Mouse (Mus musculus): ENCODE results near the gene Dstyk. TPM values are rescaled to one million over a fixed set of nuclear protein-coding genes. Genes with fewer than 3 reads are reported as not detected.
A peak's percentile ranks its signal among the peaks of the same experiment; 100 is the strongest.

Gene Dstyk
- polyA plus RNA-seq, 1 experiment from 2014 or later = 12.5 TPM

DNA sequence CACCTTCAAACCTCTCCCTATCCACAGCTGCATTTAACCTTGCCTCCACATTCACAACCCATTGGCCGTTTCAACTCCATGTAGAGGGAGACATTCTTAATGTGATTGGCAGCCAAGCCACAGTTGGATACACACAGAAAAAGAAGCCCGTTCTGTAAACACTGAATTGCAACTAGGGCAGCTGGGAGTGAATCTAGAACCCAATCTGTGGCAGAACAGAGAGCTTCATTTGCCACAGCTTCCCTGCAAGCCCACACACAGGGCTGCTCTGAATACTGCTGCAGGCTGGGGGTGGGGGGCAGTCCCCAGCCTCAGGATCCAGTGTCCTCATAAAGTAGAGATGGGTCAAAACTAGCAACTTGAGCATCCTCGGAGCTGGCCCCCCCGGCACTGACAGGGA, 31.1 kb upstream of the Dstyk start:
- Histone ChIP-seq H3K4me2 (ENCODE audit: low read length) (no peak overlapping the region), H3K9me3 (replicated peaks; ENCODE audit: low read length) (no peaks in the 10 kb centered on the region), H3K36me3 (ENCODE audit: insufficient read depth, low read length) (no peaks in the 10 kb centered on the region), H3K9ac (ENCODE audit: low read depth, low read length) (no peak overlapping the region), H3K27me3 (ENCODE audit: insufficient read depth, low read length) (no peaks in the 10 kb centered on the region), H3K27ac (no peak overlapping the region), H3K4me1 (replicated peaks; ENCODE audit: insufficient read depth, low read length) (peaks cover 23% of the 10 kb centered on the region), H3K4me3 (replicated peaks; ENCODE audit: low read depth, low read length) (no peak overlapping the region)
- no peak for TF ChIP-seq CTCF (IDR thresholded peaks at IDR 0.05; ENCODE audit: low read depth)
- 65% methylated on average over 4 of the region's 4 CpGs for WGBS
- DNase-seq (ENCODE audit: low spot score) = no peak
- ATAC-seq (replicated peaks; ENCODE audit: low FRiP score, low read depth) = no peak

GRCm38 (mm10) chr1:132387943-132388342, 29.4 kb upstream of the Dstyk start:
- Histone ChIP-seq H3K9ac (ENCODE audit: low read depth, low read length) (no peak overlapping the region), H3K27me3 (ENCODE audit: insufficient read depth, low read length) (no peaks in the 10 kb centered on the region), H3K27ac (peak overlapping the region; percentile 2; the same call in 1 of the 2 replicates), H3K4me3 (replicated peaks; ENCODE audit: low read depth, low read length) (no peak overlapping the region), H3K9me3 (replicated peaks; ENCODE audit: low read length) (no peaks in the 10 kb centered on the region), H3K4me2 (ENCODE audit: low read length) (peak overlapping the region; percentile 6; the same call in 1 of the 2 replicates), H3K36me3 (ENCODE audit: insufficient read depth, low read length) (no peaks in the 10 kb centered on the region), H3K4me1 (replicated peaks; ENCODE audit: insufficient read depth, low read length) (peaks cover 23% of the 10 kb centered on the region)
- no peak for ATAC-seq (replicated peaks; ENCODE audit: low FRiP score, low read depth)
- TF ChIP-seq CTCF (IDR thresholded peaks at IDR 0.05; ENCODE audit: low read depth) = no peak
- 28% methylated on average over 4 of the region's 4 CpGs for WGBS
- DNase-seq (ENCODE audit: low spot score) = no peak

GRCm38 (mm10) chr1:132388813-132389803, 28.2 kb upstream of the Dstyk start:
- H3K36me3 ChIP-seq (ENCODE audit: insufficient read depth, low read length) = no peaks in the 10 kb centered on the region
- no peak overlapping the region for H3K4me3 ChIP-seq (replicated peaks; ENCODE audit: low read depth, low read length)
- ATAC-seq (replicated peaks; ENCODE audit: low FRiP score, low read depth) (no peak), DNase-seq (ENCODE audit: low spot score) (no peak)
- no peaks in the 10 kb centered on the region for H3K27me3 ChIP-seq (ENCODE audit: insufficient read depth, low read length)
- no peak for TF ChIP-seq CTCF (IDR thresholded peaks at IDR 0.05; ENCODE audit: low read depth)
- H3K27ac ChIP-seq = peak overlapping the region; percentile 6; the same call in 1 of the 2 replicates
- peaks cover 23% of the 10 kb centered on the region for H3K4me1 ChIP-seq (replicated peaks; ENCODE audit: insufficient read depth, low read length)
- H3K9ac ChIP-seq (ENCODE audit: low read depth, low read length) = no peak overlapping the region
- peak overlapping the region; percentile 88 for H3K4me2 ChIP-seq (ENCODE audit: low read length)
- H3K9me3 ChIP-seq (replicated peaks; ENCODE audit: low read length) = no peaks in the 10 kb centered on the region
- 54% methylated on average over 8 of the region's 8 CpGs for WGBS

GRCm38 (mm10) chr1:132389886-132390585, 27.3 kb upstream of the Dstyk start:
- TF ChIP-seq CTCF (IDR thresholded peaks at IDR 0.05; ENCODE audit: low read depth) = peak; percentile 51; the same call in 1 of the 2 replicates
- H3K4me1 ChIP-seq (replicated peaks; ENCODE audit: insufficient read depth, low read length) = peaks cover 22% of the 10 kb centered on the region
- peak overlapping the region; percentile 6; the same call in 1 of the 2 replicates for H3K27ac ChIP-seq
- no peaks in the 10 kb centered on the region for H3K36me3 ChIP-seq (ENCODE audit: insufficient read depth, low read length)
- no peak for ATAC-seq (replicated peaks; ENCODE audit: low FRiP score, low read depth)
- no peak overlapping the region; the same call in 1 of the 2 replicates for H3K9ac ChIP-seq (ENCODE audit: low read depth, low read length)
- H3K4me2 ChIP-seq (ENCODE audit: low read length) = peak overlapping the region; percentile 88
- DNase-seq (ENCODE audit: low spot score) = no peak
- WGBS = 18% methylated on average over 15 of the region's 15 CpGs
- H3K9me3 ChIP-seq (replicated peaks; ENCODE audit: low read length) = no peaks in the 10 kb centered on the region
- H3K4me3 ChIP-seq (replicated peaks; ENCODE audit: low read depth, low read length) = peak overlapping the region; percentile 62
- H3K27me3 ChIP-seq (ENCODE audit: insufficient read depth, low read length) = no peaks in the 10 kb centered on the region

DNA sequence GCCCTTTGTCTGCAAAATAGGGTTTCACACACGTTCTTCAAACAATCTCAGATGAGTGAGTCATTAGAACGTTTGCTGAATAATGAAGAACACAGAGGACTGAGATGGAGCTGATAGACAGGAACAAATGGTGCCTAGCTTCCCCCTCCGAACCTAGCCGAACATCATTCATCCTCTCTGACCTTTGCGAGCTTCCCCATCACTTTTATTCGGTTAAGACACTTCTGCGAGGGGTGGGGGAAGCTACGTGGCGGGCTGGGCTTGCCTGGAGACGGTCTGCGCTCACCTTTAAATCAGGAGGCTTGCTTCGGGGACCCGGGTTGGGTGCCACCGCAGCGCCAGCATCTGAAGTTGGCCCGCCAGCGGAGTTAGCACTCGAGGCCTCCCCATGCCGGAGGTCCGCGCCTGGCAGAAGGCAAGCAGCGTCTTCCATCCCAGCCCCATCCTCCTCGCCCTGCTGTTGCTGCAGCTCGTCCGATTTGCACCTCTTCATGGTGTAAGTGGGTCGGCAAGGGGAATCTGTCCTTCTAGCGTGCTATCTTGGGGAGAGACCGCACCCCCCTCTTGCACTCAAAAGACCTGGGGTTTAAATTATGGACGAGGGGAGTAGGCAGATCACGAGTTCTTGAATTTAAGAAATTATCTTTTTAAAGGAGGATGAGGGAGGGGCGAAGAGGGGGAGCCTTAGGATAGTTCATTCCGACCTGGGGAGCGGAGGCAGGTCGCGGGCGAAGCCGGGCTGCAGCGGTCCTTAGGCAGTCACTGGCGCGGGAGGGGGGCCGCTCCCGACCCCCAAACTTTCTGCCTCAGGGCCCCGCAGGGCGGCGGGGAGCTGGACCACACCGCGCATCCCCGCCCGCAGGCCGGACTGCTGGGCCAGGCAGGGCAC, 26.4 kb upstream of the Dstyk start, which contains the start of gene Tmcc2:
Tmcc2 (minus strand) TSS at position 591 of the 889 bp plus-strand sequence.
- whole genome bisulfite sequencing = under 1% methylated on average over 41 of the region's 50 CpGs
- Histone ChIP-seq H3K27ac (peak within 1 kb of the TSS; percentile 44), H3K9ac (ENCODE audit: low read depth, low read length) (peak within 1 kb of the TSS; percentile 79), H3K36me3 (ENCODE audit: insufficient read depth, low read length) (no peaks in the 10 kb centered on the region), H3K9me3 (replicated peaks; ENCODE audit: low read length) (no peaks in the 10 kb centered on the region), H3K4me3 (replicated peaks; ENCODE audit: low read depth, low read length) (peak within 1 kb of the TSS; percentile 62), H3K4me1 (replicated peaks; ENCODE audit: insufficient read depth, low read length) (peaks cover 14% of the 10 kb centered on the region), H3K27me3 (ENCODE audit: insufficient read depth, low read length) (no peaks in the 10 kb centered on the region), H3K4me2 (ENCODE audit: low read length) (peak within 1 kb of the TSS; percentile 88)
- ATAC-seq (replicated peaks; ENCODE audit: low FRiP score, low read depth) (no peak; the same call in 1 of the 2 replicates), DNase-seq (ENCODE audit: low spot score) (no peak)
- no peak for TF ChIP-seq CTCF (IDR thresholded peaks at IDR 0.05; ENCODE audit: low read depth)

Measured in kidney, postnatal 0 days (tissue).